8 mouse cellular contexts compared by ENCODE assay signal in genomic region chr3:138489327-138490033, GRCm38 (mm10). TPM values are rescaled to one million over a fixed set of nuclear protein-coding genes. Genes with fewer than 3 reads are reported as not detected.
DNase-seq lines count a peak whose midpoint lies in the region; ATAC-seq and TF ChIP-seq lines count a peak whose summit lies in the region.

Gene Metap1 (minus strand): TSS chr3:138489515.

- peak within 1 kb of the TSS; percentile 80 for H3K27ac ChIP-seq in forebrain, postnatal 0 days (ENCODE audit: low read depth, low read length)
- H3K27ac ChIP-seq in lung, embryonic 15.5 days: peak within 1 kb of the TSS; percentile 72

- peak; percentile 99 for DNase-seq in G1E (ENCODE audit: low spot score)
- DNase-seq in cerebellum, adult 18-20 months: peak; percentile 95 to 98
- peak; percentile 97 for DNase-seq in forebrain, postnatal 0 days
- peak; percentile 99 for DNase-seq in heart, postnatal 4 days
- DNase-seq in layer of hippocampus, adult 8-10 months (ENCODE audit: low spot score in 2 of 2): peak; percentile 87 to 90
- peak; percentile 93 for DNase-seq in ovary, adult 18-20 months (ENCODE audit: low spot score)
- DNase-seq in thymus, postnatal 0 days (ENCODE audit: low spot score): peak; percentile 96

- peak within 1 kb of the TSS; percentile 72 for H3K4me2 ChIP-seq in forebrain, postnatal 0 days (ENCODE audit: low read depth)
- H3K4me2 ChIP-seq in lung, embryonic 15.5 days: peak within 1 kb of the TSS; percentile 65

- peaks cover 24% of the 10 kb centered on the region for H3K36me3 ChIP-seq in G1E (replicated peaks)
- H3K36me3 ChIP-seq in forebrain, postnatal 0 days (ENCODE audit: insufficient read depth): no peaks in the 10 kb centered on the region
- peaks cover 12% of the 10 kb centered on the region; the same call in 1 of the 2 replicates for H3K36me3 ChIP-seq in lung, embryonic 15.5 days

- peak within 1 kb of the TSS; percentile 72 for H3K9ac ChIP-seq in forebrain, postnatal 0 days
- peak within 1 kb of the TSS; percentile 84 for H3K9ac ChIP-seq in lung, embryonic 15.5 days

- no peaks in the 10 kb centered on the region for H3K27me3 ChIP-seq in G1E (ENCODE audit: insufficient read depth, low read length)
- no peaks in the 10 kb centered on the region for H3K27me3 ChIP-seq in forebrain, postnatal 0 days (ENCODE audit: insufficient read depth, low read length)
- H3K27me3 ChIP-seq in lung, embryonic 15.5 days: no peaks in the 10 kb centered on the region

- peak within 1 kb of the TSS; percentile 87 for H3K4me3 ChIP-seq in G1E (ENCODE audit: low read depth, low read length)
- peak within 1 kb of the TSS; percentile 83 for H3K4me3 ChIP-seq in forebrain, postnatal 0 days (ENCODE audit: low read depth, low read length)
- H3K4me3 ChIP-seq in lung, embryonic 15.5 days: peak within 1 kb of the TSS; percentile 88

- WGBS in forebrain, postnatal 0 days: 4% methylated on average over 39 of the region's 65 CpGs
- under 1% methylated on average over 44 of the region's 65 CpGs for WGBS in lung, embryonic 15.5 days

- H3K9me3 ChIP-seq in G1E (replicated peaks): no peaks in the 10 kb centered on the region
- H3K9me3 ChIP-seq in forebrain, postnatal 0 days (ENCODE audit: low read length): no peaks in the 10 kb centered on the region
- no peaks in the 10 kb centered on the region for H3K9me3 ChIP-seq in lung, embryonic 15.5 days

- no peak for TF ChIP-seq CTCF in G1E (IDR thresholded peaks at IDR 0.05; ENCODE audit: low read depth, low read length)
- no peak; the same call in none of the 2 replicates for TF ChIP-seq CTCF in forebrain, postnatal 0 days (IDR thresholded peaks at IDR 0.05; ENCODE audit: low read depth)

- H3K4me1 ChIP-seq in G1E (ENCODE audit: insufficient read depth, low read depth, low read length): peaks cover 25% of the 10 kb centered on the region
- 0 out of 2 replicates have a peak, but pooled peaks cover 2% of the 10 kb centered on the region for H3K4me1 ChIP-seq in forebrain, postnatal 0 days (ENCODE audit: insufficient read depth)
- H3K4me1 ChIP-seq in lung, embryonic 15.5 days: peaks cover 14% of the 10 kb centered on the region

- peak; percentile 92 for ATAC-seq in G1E (ENCODE audit: extremely low read depth, insufficient number of reproducible peaks, low FRiP score, poor library complexity, severe bottlenecking)
- ATAC-seq in forebrain, postnatal 0 days: peak; percentile 98
- ATAC-seq in lung, embryonic 15.5 days (ENCODE audit: borderline replicate concordance, extremely low read depth, low FRiP score, low TSS enrichment): peak; percentile 99

RNA-seq across cellular contexts. Expression of gene Metap1, which starts in this region (rescaled TPM):
- 61.8 and 67.3 TPM in 2 replicates for total RNA-seq in G1E (2014; fragmentation: Nextera tagmentation)
- 63.0 and 66.3 TPM in 2 replicates for total RNA-seq in G1E (2017)
- 24.3 and 29.3 TPM in 2 replicates for polyA plus RNA-seq in G1E (2012)
- 61.8 and 66.9 TPM in 2 replicates for total RNA-seq in forebrain, postnatal 0 days (2014; rRNA removed)
- 43.0 and 50.2 TPM in 2 replicates for polyA plus RNA-seq in forebrain, postnatal 0 days (2015; fragmentation: Nextera tagmentation; extraction: Ambion mirVana)
- total RNA-seq in heart, postnatal 4 days (2021): 10 to 100 TPM; 48.0 to 48.6 TPM
- 10 to 100 TPM; 46.0 to 50.2 (median 47.7) TPM for total RNA-seq in layer of hippocampus, adult 8-10 months (2022)
- polyA plus RNA-seq in lung, embryonic 15.5 days (2015; fragmentation: Nextera tagmentation; extraction: Ambion mirVana): 44.2 and 46.3 TPM in 2 replicates
- 32.8 and 36.3 TPM in 2 replicates for polyA plus RNA-seq in thymus, postnatal 0 days (2015; fragmentation: Nextera tagmentation; extraction: Ambion mirVana)

Comparison
In these comparisons a context has a peak if more than half of its experiments do, and no peak if none do; other contexts are left out.
1. Peak in every context shown above with its lines: DNase-seq, ATAC-seq, H3K4me3 ChIP-seq and H3K27ac ChIP-seq.